Mouse (Mus musculus) mouse trophoblast stem cell (cell line): ENCODE results near the gene Aqr.

ENCODE experiments used
- in situ Hi-C, 2 experiments: fragments of 300-500 bp; cut with MseI, MboI; formaldehyde crosslinking; loops; 2 replicates in 1 of 2; 3 replicates in 1 of 2; pipeline ENCODE4 v1.15.1; 2025

The Aqr gene

GRCm38 (mm10) chr2:114066226-114066625, 120.6 kb downstream of the Aqr start:
- in situ Hi-C loops: no loop called here

DNA sequence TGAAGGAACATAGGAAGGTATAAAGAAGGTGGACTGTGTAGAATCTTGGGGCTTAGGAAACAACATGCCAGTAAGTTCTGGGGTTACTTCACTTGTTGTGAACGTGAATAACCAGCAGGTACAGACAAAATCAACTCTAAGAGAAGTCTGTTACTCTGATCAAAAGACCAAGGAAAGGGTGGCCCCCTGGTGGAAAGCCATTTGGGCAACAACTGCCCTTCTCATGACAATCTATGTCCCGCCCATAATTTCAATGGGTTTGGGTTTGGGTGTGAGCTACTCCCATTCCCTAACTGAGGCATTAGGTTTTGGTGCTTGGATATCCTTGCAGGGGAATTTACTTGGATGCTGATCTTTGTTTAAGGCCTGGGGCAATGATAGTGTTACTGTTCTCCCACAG, 122.8 kb downstream of the Aqr start:
- in situ Hi-C loops: no loop called here

DNA sequence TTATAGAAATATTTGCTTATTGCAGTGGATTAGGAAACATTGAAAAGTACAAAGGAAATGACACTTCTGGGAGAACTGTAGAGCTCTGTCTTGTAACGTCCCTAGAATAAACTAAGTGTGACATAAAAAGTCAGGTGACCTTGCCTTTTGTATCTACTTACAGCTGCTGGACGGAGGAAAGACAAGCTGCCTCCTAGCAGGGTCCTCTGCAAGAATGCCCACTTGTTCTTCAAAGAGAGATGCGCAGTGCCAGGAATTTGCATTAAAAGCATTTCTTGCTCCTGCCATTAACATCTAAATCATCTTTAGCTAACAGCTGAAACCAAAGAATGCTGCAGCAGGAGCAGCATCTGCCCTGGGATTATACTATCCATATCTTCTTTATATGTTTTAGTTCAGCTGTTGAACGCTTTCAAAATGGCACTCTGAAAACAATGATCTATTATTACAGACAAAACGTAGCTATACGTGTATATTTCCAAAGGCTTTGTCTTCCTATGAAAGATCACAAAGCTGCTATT, 126.7 kb downstream of the Aqr start:
- in situ Hi-C loops: no loop called here

- in situ Hi-C loops: no loop called here
Measured at GRCm38 (mm10) chr2:114059608-114060007, 127.2 kb downstream of the Aqr start.

- in situ Hi-C loops: no loop called here
Measured at GRCm38 (mm10) chr2:114058226-114058796, 128.5 kb downstream of the Aqr start.

DNA sequence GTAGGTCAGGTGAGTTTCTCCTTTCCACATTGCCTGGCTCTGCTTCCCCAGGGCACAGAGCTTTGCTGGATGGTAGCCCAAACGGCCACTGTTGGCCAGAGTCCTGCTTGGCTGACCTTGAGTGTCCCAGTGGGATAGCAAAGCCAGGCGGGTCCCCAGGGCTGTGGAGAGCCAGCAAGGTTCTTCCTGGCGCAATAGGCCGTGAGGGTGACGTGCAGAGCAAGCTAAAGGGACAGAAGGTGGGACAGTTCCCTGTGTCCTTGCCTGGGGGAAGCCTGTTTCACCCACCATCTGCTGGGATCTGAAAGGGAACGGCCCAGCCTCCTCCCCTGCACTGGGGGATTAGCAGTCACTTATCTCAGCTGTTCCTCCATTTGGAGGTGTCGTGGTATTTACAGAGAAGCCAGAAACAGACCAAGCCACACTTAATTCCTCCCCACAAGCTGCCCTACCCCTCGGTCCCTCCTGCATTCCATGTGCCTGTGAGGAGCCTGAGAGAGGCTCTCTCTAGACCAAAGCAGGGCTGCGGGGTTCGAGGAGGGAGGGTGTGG, 129.4 kb downstream of the Aqr start:
- in situ Hi-C loops: no loop called here

- in situ Hi-C loops: no loop called here
Measured at GRCm38 (mm10) chr2:114054129-114054528, 132.7 kb downstream of the Aqr start.

GRCm38 (mm10) chr2:114052696-114053598, 133.9 kb downstream of the Aqr start, which contains the start of gene Actc1:
Gene Actc1, minus strand, starts transcription at chr2:114053548.
- in situ Hi-C loops: no loop called here

- in situ Hi-C loops: no loop called here
Measured at GRCm38 (mm10) chr2:114051871-114052241, 135.0 kb downstream of the Aqr start.
